Mouse (Mus musculus): ENCODE results near the gene Unc5b.

Gene Unc5b

DNA sequence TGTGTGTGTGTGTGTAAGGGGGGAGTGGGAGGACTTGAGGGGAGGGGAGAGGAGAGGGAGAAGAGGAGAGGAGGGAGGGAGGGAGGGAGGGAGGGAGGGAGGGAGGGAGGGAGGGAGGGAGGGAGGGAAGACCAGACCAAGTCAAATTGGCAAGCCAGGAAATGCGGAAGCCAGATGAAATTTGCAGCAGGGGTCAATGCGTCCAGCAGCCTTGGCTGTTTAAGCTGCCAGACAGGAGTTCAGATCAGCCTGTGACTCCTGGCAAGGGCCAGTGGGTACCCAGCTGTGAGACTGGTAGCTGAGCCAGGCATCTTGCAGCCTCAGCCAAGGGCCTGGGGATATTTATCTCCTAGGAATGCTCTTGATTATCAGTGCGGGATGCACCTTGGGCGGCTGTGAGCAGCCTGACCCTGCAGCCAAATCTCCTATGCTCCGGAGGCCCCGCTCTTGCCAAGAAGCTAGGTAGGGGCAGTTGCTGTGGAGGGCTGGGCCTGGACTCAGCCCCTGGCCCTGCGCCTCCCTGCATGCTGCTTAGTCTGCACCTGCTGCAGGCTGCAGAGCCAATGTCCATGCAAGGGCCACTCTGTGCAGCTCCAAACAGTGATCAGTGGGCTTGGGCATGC is 9.5 kb downstream of the Unc5b start:
- ATAC-seq (ENCODE audit: insufficient number of reproducible peaks, low FRiP score, low TSS enrichment): peak; percentile 41

- no peak for ATAC-seq (ENCODE audit: insufficient number of reproducible peaks, low FRiP score, low TSS enrichment)
These were observed 10.1 kb downstream of the Unc5b start for GRCm38 (mm10) chr10:60821311-60821710.

DNA sequence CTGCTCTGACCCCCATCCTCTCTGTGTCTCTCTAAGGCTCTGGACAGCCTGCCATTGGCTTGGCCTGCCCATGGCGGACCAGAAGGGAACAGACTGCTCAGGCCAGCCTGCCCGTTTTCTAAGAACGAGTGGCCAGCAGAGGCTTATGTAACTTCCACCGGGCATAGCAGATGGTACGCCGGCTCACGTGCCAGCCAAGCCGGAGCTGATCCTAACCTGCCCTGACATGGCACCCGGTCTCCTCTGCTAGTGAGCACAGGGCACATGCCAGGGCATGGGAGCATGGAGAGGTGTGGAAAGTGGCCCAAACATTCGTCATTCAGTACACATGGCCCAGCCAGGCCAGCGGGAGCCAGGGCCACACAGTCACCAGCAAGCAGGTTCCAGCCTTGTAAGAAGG is 10.8 kb downstream of the Unc5b start:
- ATAC-seq (ENCODE audit: insufficient number of reproducible peaks, low FRiP score, low TSS enrichment): peak; percentile 80

DNA sequence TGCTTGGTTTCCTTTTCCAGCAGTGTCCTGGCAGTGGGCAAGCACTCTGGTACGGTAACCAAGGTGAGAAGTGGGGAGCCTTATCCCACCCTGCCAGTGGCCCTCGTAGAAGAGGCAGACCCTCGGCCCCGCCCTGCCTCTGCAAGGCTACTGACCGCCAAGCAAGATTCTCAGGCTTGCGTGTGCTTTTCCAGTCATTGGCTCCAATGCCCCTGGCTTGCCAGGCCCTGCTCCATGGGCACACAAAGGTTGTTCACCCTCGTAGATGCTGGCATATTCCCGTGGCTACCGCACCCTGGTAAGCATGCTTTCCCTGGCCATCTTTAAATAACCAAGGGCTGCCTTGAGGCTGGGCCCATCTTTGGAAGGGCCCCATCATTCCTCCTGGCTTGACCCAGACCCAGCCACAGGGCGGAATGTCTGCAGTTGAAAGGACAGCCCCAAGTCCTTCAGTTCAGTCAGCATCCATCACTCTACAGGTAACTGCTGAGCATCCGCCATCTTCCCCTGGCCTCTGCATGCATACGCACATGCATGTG is 11.7 kb downstream of the Unc5b start:
- ATAC-seq (ENCODE audit: insufficient number of reproducible peaks, low FRiP score, low TSS enrichment): no peak

DNA sequence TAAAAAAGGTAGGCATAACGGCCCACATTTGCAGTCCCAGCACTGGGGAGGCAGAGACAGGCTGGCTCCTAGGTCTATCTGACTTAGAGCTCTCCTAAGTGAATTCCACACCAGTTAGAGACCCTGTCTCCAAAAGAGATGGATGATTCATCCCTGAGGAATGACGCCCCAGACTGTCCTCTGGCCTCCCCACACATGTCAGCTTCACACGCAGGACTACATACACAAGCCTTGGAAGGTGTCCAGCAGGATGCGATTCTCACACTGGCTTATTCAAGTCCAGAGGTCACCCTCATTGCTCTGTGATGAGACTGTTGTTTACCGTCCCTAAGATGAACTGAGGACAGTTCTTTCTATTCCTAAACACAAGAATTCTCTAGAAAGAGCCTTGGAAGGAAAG is 12.2 kb downstream of the Unc5b start:
- ATAC-seq (ENCODE audit: insufficient number of reproducible peaks, low FRiP score, low TSS enrichment): no peak

DNA sequence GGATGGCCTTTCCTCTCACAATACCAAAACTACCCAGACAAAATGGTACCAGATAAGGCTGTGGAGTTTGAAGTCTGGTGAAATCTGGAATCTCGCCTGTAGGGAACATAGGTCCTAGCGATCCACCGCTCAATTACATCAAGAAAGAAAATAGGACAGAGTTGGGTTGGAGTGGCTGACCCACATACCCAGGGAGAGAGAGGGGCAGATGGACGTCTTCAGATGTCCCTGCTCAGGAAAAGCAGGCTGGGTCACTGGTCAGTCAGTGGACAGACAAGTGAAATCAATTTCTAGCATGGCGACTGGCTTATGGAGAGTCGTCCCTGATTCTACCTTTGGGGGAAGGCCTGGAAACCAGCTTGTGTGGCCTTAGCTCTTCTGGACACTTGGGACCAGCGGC is 12.7 kb downstream of the Unc5b start:
- no peak for ATAC-seq (ENCODE audit: insufficient number of reproducible peaks, low FRiP score, low TSS enrichment)

DNA sequence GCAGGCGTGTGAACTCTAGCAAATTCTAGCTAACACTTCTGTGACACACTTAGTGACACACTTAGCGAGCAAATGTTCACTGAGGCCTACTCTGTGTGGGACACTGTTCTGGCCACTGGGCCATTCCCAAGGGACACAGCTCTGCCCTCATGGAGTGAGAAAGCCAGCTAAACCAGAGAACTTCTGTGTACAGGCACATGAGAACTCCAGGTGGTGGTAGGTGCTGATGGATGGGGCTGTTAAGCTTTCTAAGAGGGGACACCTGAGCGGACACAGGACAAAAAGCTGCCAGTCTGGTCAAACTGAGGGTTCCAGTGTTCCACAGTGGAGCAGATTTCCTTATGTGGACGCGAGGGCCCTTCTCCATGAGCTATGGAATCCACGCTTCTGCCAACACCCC is 13.5 kb downstream of the Unc5b start:
- no peak for ATAC-seq (ENCODE audit: insufficient number of reproducible peaks, low FRiP score, low TSS enrichment)

DNA sequence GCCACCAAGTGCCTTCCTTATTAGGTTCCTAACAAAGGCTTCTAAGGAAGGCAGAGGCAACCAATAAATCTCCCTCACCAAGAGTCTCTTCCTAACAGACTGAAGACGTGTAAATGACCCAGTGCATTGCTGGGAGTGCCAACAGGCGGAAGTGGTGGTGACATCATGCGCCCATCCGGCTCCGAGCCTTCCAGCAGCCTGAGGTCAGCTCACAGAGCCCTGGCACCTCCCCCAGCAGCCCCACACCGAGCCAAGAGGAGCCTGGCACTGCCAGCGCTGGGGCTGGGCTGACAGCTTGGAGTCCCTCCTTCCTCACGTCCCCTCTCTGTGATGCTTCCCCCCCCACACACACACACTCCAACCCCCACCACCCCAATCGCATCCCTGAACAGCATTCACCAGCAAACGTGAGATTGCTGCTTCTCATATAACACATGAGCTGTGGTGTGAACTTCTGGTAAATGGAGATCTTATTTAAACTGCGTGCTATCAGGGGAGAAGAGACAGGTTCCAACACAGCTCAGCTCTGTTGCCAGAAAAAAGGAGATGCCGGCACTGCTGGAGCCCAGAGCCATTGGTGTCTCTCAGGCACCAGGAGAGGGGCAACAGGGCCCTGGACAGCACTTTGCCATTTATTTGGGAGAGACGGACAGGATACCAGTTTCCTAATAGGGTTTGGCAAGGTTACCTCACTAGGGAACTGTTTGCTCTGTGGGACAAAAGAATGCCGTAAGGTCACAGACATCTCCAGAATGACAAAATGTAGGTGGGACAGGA is 14.3 kb downstream of the Unc5b start:
- peak; percentile 64 for ATAC-seq (ENCODE audit: insufficient number of reproducible peaks, low FRiP score, low TSS enrichment)

GRCm38 (mm10) chr10:60815855-60816254 is 15.5 kb downstream of the Unc5b start:
- ATAC-seq (ENCODE audit: insufficient number of reproducible peaks, low FRiP score, low TSS enrichment): no peak

- no peak for ATAC-seq (ENCODE audit: insufficient number of reproducible peaks, low FRiP score, low TSS enrichment)
These were observed 16.3 kb downstream of the Unc5b start for GRCm38 (mm10) chr10:60815059-60815458.

DNA sequence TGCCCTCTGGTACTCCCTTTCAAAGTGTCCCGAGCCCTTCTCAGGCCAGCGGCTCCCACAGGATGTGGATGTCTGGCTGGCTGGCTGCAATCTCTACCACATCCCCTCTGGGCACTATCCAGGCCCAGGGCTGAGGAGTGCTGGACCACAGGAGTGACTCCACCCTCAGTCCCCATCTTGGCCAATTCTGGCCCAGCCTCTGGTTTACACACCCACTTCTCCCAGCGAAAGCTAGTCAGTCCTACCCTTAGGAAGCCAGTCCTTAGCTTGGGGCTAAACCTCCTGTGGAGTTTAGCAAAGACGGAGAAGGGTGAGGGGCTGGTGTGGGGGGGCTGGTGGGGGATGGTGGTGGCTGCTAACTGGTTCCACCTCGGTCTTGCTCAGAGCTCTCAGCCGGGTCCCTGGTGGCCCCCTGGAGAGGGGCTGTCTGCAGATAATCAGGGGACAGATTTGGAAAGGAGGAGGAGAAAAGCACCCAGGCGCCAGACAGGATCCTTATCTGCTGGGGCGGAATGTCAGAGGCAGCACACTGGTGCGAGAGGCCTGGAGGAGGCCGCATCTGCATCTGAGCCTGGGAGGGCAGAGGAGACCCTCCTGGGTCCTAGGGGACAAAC is 16.8 kb downstream of the Unc5b start:
- ATAC-seq (ENCODE audit: insufficient number of reproducible peaks, low FRiP score, low TSS enrichment): no peak

- ATAC-seq (ENCODE audit: insufficient number of reproducible peaks, low FRiP score, low TSS enrichment): no peak
These were observed 17.8 kb downstream of the Unc5b start for GRCm38 (mm10) chr10:60813606-60814005.

DNA sequence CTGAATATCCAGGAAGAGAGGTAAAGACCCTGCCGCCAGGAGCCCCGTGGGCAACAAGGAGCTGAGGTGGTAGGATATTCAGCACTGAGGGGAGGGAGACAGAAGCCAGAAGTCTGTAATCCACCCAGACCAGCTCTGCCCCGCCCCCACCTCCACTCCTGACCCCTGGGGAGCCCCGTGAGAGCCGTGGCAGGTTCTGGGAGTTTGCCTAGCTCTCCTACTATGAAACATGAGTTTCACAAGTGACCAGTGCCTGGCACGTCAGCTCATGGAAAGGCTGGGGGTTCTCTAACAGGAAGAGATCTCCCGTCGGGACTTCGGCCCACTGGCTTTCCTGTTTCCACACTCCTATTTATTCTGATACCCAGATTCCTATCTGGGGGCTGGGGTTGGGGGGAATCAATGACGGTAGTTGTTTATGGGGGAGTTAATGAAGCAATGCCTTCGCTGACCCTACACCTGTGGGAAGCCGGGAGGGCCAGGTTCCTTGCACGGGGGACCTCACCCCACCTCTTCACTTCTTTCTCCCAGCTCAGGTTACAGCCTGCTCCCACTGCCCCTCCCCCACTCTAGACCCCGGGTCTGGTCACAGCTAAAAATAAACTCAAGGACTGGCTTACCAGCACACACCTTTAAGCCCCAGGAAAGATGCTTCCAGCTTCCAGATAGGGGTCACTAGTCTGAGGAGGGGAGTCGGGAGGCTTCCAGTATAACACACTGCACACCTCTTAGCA is 19.4 kb downstream of the Unc5b start:
- no peak for ATAC-seq (ENCODE audit: insufficient number of reproducible peaks, low FRiP score, low TSS enrichment)

- ATAC-seq (ENCODE audit: insufficient number of reproducible peaks, low FRiP score, low TSS enrichment): no peak
These were observed 22.9 kb downstream of the Unc5b start for GRCm38 (mm10) chr10:60808447-60808846.

DNA sequence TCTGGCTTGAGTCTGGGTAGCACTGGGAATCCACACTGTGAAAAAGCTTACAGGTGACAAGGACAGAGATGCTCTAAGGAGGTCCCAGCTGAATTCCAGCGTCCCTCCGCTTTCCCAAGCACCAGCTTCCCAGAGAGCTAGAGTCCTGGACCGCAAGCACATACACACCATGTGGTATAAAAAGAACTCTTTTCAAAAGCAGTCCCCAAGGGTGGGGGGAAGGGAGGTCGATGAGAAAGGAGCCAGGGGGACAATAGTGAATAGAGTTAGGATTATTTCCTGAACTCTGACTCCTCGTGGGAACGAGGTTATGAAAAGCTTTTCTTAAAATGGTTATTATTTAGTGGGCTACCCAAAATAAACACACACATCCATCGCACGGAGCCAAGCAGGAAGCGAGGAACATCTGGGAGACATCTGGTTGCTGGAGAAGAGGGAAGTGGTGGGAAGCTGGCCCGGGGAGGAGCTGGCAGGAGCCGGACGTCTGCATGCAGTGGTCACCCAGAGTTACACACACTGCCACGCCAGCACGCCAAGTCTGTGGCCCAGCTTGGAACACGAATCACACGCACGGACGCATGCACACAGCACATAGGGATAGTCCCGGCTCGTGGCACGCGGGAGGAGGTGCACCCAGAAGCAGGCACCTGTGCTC is 23.7 kb downstream of the Unc5b start:
- ATAC-seq (ENCODE audit: insufficient number of reproducible peaks, low FRiP score, low TSS enrichment): no peak

DNA sequence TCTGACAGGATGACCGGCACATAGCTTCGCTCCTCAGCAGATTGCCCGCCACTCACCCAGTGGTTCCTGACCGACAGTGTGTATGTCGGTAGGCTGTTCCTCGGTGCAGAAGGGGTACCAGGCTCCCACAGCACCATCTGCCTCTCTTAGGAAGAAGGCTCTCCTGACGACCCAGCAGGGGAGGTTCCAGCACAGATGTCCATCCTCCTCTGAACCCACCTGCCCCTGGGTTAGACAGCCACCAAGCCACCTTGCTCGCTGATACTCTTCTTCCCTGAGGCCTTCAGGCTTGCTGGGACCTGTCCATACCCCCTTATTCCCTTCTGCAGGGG is 25.2 kb downstream of the Unc5b start:
- no peak for ATAC-seq (ENCODE audit: insufficient number of reproducible peaks, low FRiP score, low TSS enrichment)

DNA sequence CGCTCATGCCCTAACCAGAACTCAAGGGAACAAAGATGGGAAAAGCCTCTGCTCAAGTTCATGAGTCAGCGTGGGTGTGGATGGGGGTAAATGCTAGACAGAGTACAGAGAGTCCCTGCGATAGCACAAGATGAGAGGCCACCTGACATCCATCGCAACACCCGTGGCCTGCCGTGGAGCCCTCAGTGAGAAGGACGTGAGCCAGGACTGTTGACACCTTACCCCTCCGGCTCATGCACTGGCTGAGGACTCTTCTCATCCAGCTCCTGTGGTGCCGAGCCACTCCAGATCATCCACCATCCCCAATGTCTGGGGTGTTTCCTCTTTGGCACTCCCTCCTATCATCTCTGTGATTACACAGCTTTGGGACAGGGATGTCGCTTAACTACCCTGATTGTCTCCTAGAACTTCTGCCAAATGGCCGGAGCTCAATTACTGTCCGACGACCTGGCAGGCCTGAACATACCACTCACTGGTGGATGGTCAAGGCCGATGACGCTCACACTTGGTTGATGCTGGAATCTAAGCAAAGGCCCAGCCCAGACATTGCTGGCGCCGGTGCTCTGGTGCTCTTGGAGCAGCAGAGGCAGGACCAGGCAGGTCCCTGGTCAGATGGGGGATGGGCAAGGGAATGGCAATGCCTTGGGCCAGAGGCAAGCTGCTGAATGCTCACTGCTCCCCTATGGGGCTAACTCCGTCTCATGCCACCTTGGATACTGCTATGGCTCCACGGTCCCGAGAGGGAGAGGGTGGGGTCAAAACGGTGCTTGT is 25.8 kb downstream of the Unc5b start:
- no peak for ATAC-seq (ENCODE audit: insufficient number of reproducible peaks, low FRiP score, low TSS enrichment)

- ATAC-seq (ENCODE audit: insufficient number of reproducible peaks, low FRiP score, low TSS enrichment): no peak
These were observed 26.5 kb downstream of the Unc5b start for GRCm38 (mm10) chr10:60804865-60805264.

GRCm38 (mm10) chr10:60803971-60804370 is 27.4 kb downstream of the Unc5b start:
- ATAC-seq (ENCODE audit: insufficient number of reproducible peaks, low FRiP score, low TSS enrichment): peak; percentile 13; the same call in 1 of the 2 replicates

Measured in cerebellum, adult (tissue).